Comparison of ENCODE assay signal across 22 mouse cellular contexts in genomic region chr16:78096571-78096970, GRCm38 (mm10).
A peak's percentile ranks its signal among the peaks of the same experiment; 100 is the strongest.
DNase-seq lines count a peak whose midpoint lies in the region; ATAC-seq and TF ChIP-seq lines count a peak whose summit lies in the region.
"Had no signal": no experiment of that assay in that cellular context is flagged by ENCODE, and none has a peak within 500 bp of the region (broad histone marks: within the 10 kb centered on the region; RNA-seq: fewer than 3 reads in every experiment).

No protein-coding gene starts in this region.

- no peak overlapping the region for H3K27ac ChIP-seq in intestine, postnatal 0 days (ENCODE audit: low read depth, low read length)
- no peak overlapping the region for H3K27ac ChIP-seq in intestine, embryonic 15.5 days
- H3K27ac ChIP-seq in lung, postnatal 0 days (ENCODE audit: low read length) = no peak overlapping the region
- H3K27ac ChIP-seq in MEL (ENCODE audit: control insufficient read depth, low read depth, low read length) = no peak overlapping the region
- H3K27ac ChIP-seq: heart, embryonic 13.5 days; hindbrain, embryonic 12.5 days; limb, embryonic 13.5 days; liver, embryonic 13.5 days; midbrain, embryonic 10.5 days had no signal

- TF ChIP-seq POLR2A in MEL (IDR thresholded peaks at IDR 0.05; ENCODE audit: control insufficient read depth in 1 of 2, insufficient read depth in 1 of 2, low read depth in 1 of 2, low read length in 2 of 2, poor library complexity in 1 of 2) = no peak

- TF ChIP-seq EP300 in lung, postnatal 0 days (IDR thresholded peaks at IDR 0.05) = no peak
- TF ChIP-seq EP300 in MEL (IDR thresholded peaks at IDR 0.05; ENCODE audit: low read depth in 1 of 2, low read length in 2 of 2) = no peak

- H3K9ac ChIP-seq in intestine, postnatal 0 days (ENCODE audit: low read depth, low read length) = no peak overlapping the region
- H3K9ac ChIP-seq in intestine, embryonic 15.5 days = no peak overlapping the region
- no peak overlapping the region for H3K9ac ChIP-seq in lung, postnatal 0 days (replicated peaks; ENCODE audit: low read depth)
- no peak overlapping the region for H3K9ac ChIP-seq in MEL (ENCODE audit: control insufficient read depth, low read depth, low read length, poor library complexity, severe bottlenecking)
- H3K9ac ChIP-seq: heart, embryonic 13.5 days; hindbrain, embryonic 12.5 days; limb, embryonic 13.5 days; liver, embryonic 13.5 days had no signal

- no peak for DNase-seq in lung, postnatal 0 days (ENCODE audit: low spot score)
- no peak for DNase-seq in lung, postnatal 10 days
- DNase-seq in MEL (ENCODE audit: low read depth, low spot score) = peak; percentile 14
- no peak for DNase-seq in ovary, postnatal 14 days (ENCODE audit: low spot score)
- no peak for DNase-seq in adrenal gland, postnatal 25 days
- DNase-seq: adrenal gland, postnatal 10 days; B cell, adult 2 months; cerebellum, adult 8-10 months; gastrocnemius, postnatal 25 days; heart, adult 18-20 months; heart, postnatal 14 days; kidney, adult 2 months; kidney, postnatal 14 days; liver, embryonic 13.5 days; thymus, postnatal 14 days had no signal

- ATAC-seq in intestine, postnatal 0 days = no peak
- ATAC-seq in intestine, embryonic 15.5 days = no peak
- no peak for ATAC-seq in lung, postnatal 0 days
- ATAC-seq: forebrain, embryonic 14.5 days had no signal

- H3K4me3 ChIP-seq in intestine, postnatal 0 days (ENCODE audit: low read depth, low read length) = no peak overlapping the region
- no peak overlapping the region for H3K4me3 ChIP-seq in intestine, embryonic 15.5 days (replicated peaks)
- H3K4me3 ChIP-seq in lung, postnatal 0 days (ENCODE audit: low read depth, low read length) = no peak overlapping the region
- H3K4me3 ChIP-seq in MEL (ENCODE audit: control insufficient read depth in 1 of 2, insufficient read depth in 1 of 2, low read depth in 2 of 2, low read length in 2 of 2) = no peak overlapping the region
- H3K4me3 ChIP-seq: heart, embryonic 13.5 days; hindbrain, embryonic 12.5 days; limb, embryonic 13.5 days; liver, embryonic 13.5 days; midbrain, embryonic 10.5 days had no signal

- no peak; the same call in 1 of the 2 replicates for TF ChIP-seq RAD21 in MEL (IDR thresholded peaks at IDR 0.05; ENCODE audit: low read depth, low read length)

- no peaks in the 10 kb centered on the region for H3K36me3 ChIP-seq in intestine, postnatal 0 days (ENCODE audit: control insufficient read depth, insufficient read depth)
- H3K36me3 ChIP-seq in intestine, embryonic 15.5 days = no peaks in the 10 kb centered on the region
- H3K36me3 ChIP-seq in lung, postnatal 0 days (ENCODE audit: insufficient read depth, low read length) = no peaks in the 10 kb centered on the region
- no peaks in the 10 kb centered on the region for H3K36me3 ChIP-seq in MEL (ENCODE audit: control insufficient read depth in 1 of 2, insufficient read depth in 2 of 2, low read length in 2 of 2)
- H3K36me3 ChIP-seq: heart, embryonic 13.5 days; hindbrain, embryonic 12.5 days; limb, embryonic 13.5 days; liver, embryonic 13.5 days; midbrain, embryonic 10.5 days had no signal

- H3K79me2 ChIP-seq in MEL (ENCODE audit: control insufficient read depth, insufficient read depth, low read length, poor library complexity) = no peaks in the 10 kb centered on the region

- no peak overlapping the region for H3K4me2 ChIP-seq in intestine, postnatal 0 days (replicated peaks; ENCODE audit: low read depth)
- no peak overlapping the region for H3K4me2 ChIP-seq in intestine, embryonic 15.5 days (replicated peaks)
- H3K4me2 ChIP-seq in lung, postnatal 0 days (replicated peaks; ENCODE audit: low read depth, low read length) = no peak overlapping the region
- H3K4me2 ChIP-seq: heart, embryonic 13.5 days; hindbrain, embryonic 12.5 days; limb, embryonic 13.5 days; liver, embryonic 13.5 days had no signal

- peak; percentile 49 for TF ChIP-seq CTCF in intestine, postnatal 0 days (IDR thresholded peaks at IDR 0.05; ENCODE audit: low read depth)
- TF ChIP-seq CTCF in lung, postnatal 0 days (IDR thresholded peaks at IDR 0.05) = peak; percentile 28
- TF ChIP-seq CTCF in MEL (IDR thresholded peaks at IDR 0.05 in 2 of 3, conservative IDR thresholded peaks at IDR 0.05 in 1 of 3; ENCODE audit: control insufficient read depth in 1 of 3, insufficient read depth in 1 of 3, low read depth in 2 of 3, low read length in 3 of 3, poor library complexity in 1 of 3, severe bottlenecking in 1 of 3) = peak in 2 of 3 experiments; percentile 16 to 44; a peak in 2 of 6 replicates

- 61% methylated on average over 1 of the region's 1 CpGs for WGBS in intestine, postnatal 0 days
- 57% methylated on average over 1 of the region's 1 CpGs for WGBS in intestine, embryonic 15.5 days
- WGBS in lung, postnatal 0 days = 57% methylated on average over 1 of the region's 1 CpGs

- no peaks in the 10 kb centered on the region for H3K27me3 ChIP-seq in intestine, postnatal 0 days (replicated peaks; ENCODE audit: control insufficient read depth, insufficient read depth, low read length)
- no peaks in the 10 kb centered on the region for H3K27me3 ChIP-seq in intestine, embryonic 15.5 days (replicated peaks)
- H3K27me3 ChIP-seq in lung, postnatal 0 days (replicated peaks; ENCODE audit: insufficient read depth, low read length) = no peaks in the 10 kb centered on the region
- no peaks in the 10 kb centered on the region for H3K27me3 ChIP-seq in MEL (ENCODE audit: control insufficient read depth in 1 of 2, insufficient read depth in 2 of 2, low read length in 2 of 2)
- H3K27me3 ChIP-seq: heart, embryonic 13.5 days; hindbrain, embryonic 12.5 days; limb, embryonic 13.5 days; liver, embryonic 13.5 days had no signal

- H3K4me1 ChIP-seq in intestine, postnatal 0 days (replicated peaks; ENCODE audit: control insufficient read depth, insufficient read depth, low read length) = no peaks in the 10 kb centered on the region
- no peaks in the 10 kb centered on the region for H3K4me1 ChIP-seq in intestine, embryonic 15.5 days (replicated peaks)
- no peaks in the 10 kb centered on the region for H3K4me1 ChIP-seq in lung, postnatal 0 days (ENCODE audit: insufficient read depth, low read depth, low read length)
- H3K4me1 ChIP-seq in MEL (ENCODE audit: control insufficient read depth in 1 of 2, insufficient read depth in 2 of 2, low read length in 2 of 2) = no peaks in the 10 kb centered on the region
- H3K4me1 ChIP-seq: heart, embryonic 13.5 days; hindbrain, embryonic 12.5 days; liver, embryonic 13.5 days had no signal

- no peaks in the 10 kb centered on the region for H3K9me3 ChIP-seq in intestine, postnatal 0 days (ENCODE audit: control insufficient read depth)
- H3K9me3 ChIP-seq in intestine, embryonic 15.5 days = no peaks in the 10 kb centered on the region
- H3K9me3 ChIP-seq in lung, postnatal 0 days (ENCODE audit: low read length) = no peaks in the 10 kb centered on the region
- H3K9me3 ChIP-seq in MEL (replicated peaks; ENCODE audit: insufficient read depth, low read length) = no peaks in the 10 kb centered on the region
- H3K9me3 ChIP-seq: heart, embryonic 13.5 days; hindbrain, embryonic 12.5 days; limb, embryonic 13.5 days; liver, embryonic 13.5 days; midbrain, embryonic 10.5 days had no signal

TF ChIP-seq in MEL, 35 proteins besides CTCF, POLR2A, EP300 and RAD21:
- TF ChIP-seq USF2 (IDR thresholded peaks at IDR 0.05; ENCODE audit: borderline replicate concordance in 1 of 2, insufficient read depth in 1 of 2, low read depth in 1 of 2, low read length in 2 of 2) (no peak), USF1 (IDR thresholded peaks at IDR 0.05; ENCODE audit: low read depth, low read length) (no peak), SMC3 (IDR thresholded peaks at IDR 0.05; ENCODE audit: low read depth, low read length) (peak; percentile 33), JUND (IDR thresholded peaks at IDR 0.05; ENCODE audit: low read depth, low read length) (no peak), ZNF384 (IDR thresholded peaks at IDR 0.05; ENCODE audit: low read depth, low read length) (peak; percentile 31; the same call in 1 of the 2 replicates), POLR2AphosphoS2 (IDR thresholded peaks at IDR 0.05; ENCODE audit: low read length) (no peak), ZC3H11A (IDR thresholded peaks at IDR 0.05; ENCODE audit: low read depth, low read length) (0 out of 2 replicates have a peak, but pooled peaks have one; percentile 11)
